Mouse (Mus musculus): ENCODE results near the gene Zfp106. TPM values are rescaled to one million over a fixed set of nuclear protein-coding genes. Genes with fewer than 3 reads are reported as not detected.

The Zfp106 gene
- polyA plus RNA-seq, 1 experiment from 2014 or later, result 54.0 TPM

GRCm38 (mm10) chr2:120481921-120482320 is 81.7 kb downstream of the Zfp106 start:
- no peak for ATAC-seq (ENCODE audit: insufficient read depth)
- no peak for DNase-seq
- TF ChIP-seq CTCF (IDR thresholded peaks at IDR 0.05; ENCODE audit: low read depth), result no peak
- Histone ChIP-seq H3K4me3 (ENCODE audit: low read depth, low read length) (no peak overlapping the region), H3K4me1 (ENCODE audit: insufficient read depth) (no peaks in the 10 kb centered on the region), H3K9ac (no peak overlapping the region), H3K27me3 (ENCODE audit: insufficient read depth, low read length) (no peaks in the 10 kb centered on the region), H3K36me3 (ENCODE audit: insufficient read depth) (no peaks in the 10 kb centered on the region), H3K4me2 (no peak overlapping the region), H3K9me3 (ENCODE audit: low read depth, low read length) (no peaks in the 10 kb centered on the region), H3K27ac (ENCODE audit: low read depth) (no peak overlapping the region)
- WGBS, result 66% methylated on average over 8 of the region's 8 CpGs

DNA sequence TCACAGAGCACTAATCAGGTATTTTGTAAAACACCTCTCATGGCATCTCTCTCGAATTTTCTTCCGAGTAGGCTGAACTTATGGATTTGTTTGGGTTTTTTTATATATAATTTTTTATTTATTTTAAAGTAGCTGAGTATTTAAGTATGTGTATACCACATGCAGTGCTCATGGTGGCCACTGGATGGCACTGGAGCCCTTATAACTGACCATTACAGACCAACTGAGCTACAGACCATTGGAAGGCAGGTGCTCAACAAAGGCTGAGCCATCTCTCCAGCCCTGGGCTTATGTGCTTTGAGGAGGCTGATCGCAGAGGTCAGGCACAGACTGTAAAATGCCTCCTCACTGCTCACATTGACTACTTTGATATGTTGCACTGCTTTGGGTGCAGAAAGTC is 85.0 kb downstream of the Zfp106 start:
- H3K27ac ChIP-seq (ENCODE audit: low read depth), result no peak overlapping the region
- DNase-seq, result peak; percentile 87
- 51% methylated on average over 3 of the region's 3 CpGs for WGBS
- H3K4me3 ChIP-seq (ENCODE audit: low read depth, low read length), result no peak overlapping the region
- H3K9ac ChIP-seq, result no peak overlapping the region
- H3K36me3 ChIP-seq (ENCODE audit: insufficient read depth), result no peaks in the 10 kb centered on the region
- ATAC-seq (ENCODE audit: insufficient read depth), result no peak; the same call in 1 of the 2 replicates
- no peak overlapping the region for H3K4me2 ChIP-seq
- no peaks in the 10 kb centered on the region for H3K27me3 ChIP-seq (ENCODE audit: insufficient read depth, low read length)
- no peaks in the 10 kb centered on the region for H3K4me1 ChIP-seq (ENCODE audit: insufficient read depth)
- TF ChIP-seq CTCF (IDR thresholded peaks at IDR 0.05; ENCODE audit: low read depth), result peak; percentile 77
- no peaks in the 10 kb centered on the region for H3K9me3 ChIP-seq (ENCODE audit: low read depth, low read length)

DNA sequence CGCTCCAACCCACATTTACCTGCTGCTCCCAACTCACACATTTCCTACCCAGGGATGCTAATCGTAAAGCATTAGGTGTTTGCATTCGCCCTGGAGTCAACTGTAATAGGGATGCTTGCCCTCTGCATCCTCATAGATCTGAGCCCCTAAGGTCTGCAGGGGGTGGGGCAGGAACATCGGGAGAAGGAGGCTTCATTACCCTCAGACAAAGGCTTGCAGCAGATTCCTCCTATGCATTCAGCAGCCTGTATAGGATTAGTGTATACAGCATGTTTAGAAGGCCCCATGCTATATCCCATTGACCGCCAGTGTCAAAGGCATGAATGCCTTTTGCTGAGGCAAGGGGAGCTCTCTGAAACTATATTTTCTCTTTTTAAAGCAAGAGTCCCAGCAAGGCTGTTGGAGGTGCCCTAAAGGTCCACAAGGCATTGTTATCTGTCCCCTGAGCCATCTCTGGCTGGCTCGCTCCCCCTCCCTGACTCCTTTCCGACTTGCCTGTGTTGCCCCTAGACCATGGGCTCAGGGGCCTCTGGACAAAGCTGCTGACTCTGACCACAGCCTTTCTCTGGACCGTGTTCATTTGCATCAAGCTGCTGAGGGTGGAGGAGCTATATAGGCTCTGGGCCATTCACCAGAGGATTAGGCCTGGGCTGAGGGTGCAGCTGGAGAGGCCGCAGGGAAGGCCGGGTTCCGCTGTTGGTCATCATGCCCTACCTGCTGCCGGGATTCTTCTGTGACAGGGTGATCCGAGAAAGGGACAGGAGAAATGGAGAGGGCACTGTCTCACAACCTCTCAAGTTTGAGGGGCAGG is 87.2 kb downstream of the Zfp106 start:
- ATAC-seq (ENCODE audit: insufficient read depth), result no peak
- no peak for TF ChIP-seq CTCF (IDR thresholded peaks at IDR 0.05; ENCODE audit: low read depth)
- H3K27me3 ChIP-seq (ENCODE audit: insufficient read depth, low read length), result no peaks in the 10 kb centered on the region
- no peak overlapping the region for H3K4me3 ChIP-seq (ENCODE audit: low read depth, low read length)
- no peak overlapping the region for H3K27ac ChIP-seq (ENCODE audit: low read depth)
- no peak overlapping the region for H3K4me2 ChIP-seq
- H3K9ac ChIP-seq, result no peak overlapping the region
- H3K9me3 ChIP-seq (ENCODE audit: low read depth, low read length), result no peaks in the 10 kb centered on the region
- no peaks in the 10 kb centered on the region for H3K36me3 ChIP-seq (ENCODE audit: insufficient read depth)
- no peak for DNase-seq
- WGBS, result 79% methylated on average over 13 of the region's 13 CpGs
- H3K4me1 ChIP-seq (ENCODE audit: insufficient read depth), result no peaks in the 10 kb centered on the region

DNA sequence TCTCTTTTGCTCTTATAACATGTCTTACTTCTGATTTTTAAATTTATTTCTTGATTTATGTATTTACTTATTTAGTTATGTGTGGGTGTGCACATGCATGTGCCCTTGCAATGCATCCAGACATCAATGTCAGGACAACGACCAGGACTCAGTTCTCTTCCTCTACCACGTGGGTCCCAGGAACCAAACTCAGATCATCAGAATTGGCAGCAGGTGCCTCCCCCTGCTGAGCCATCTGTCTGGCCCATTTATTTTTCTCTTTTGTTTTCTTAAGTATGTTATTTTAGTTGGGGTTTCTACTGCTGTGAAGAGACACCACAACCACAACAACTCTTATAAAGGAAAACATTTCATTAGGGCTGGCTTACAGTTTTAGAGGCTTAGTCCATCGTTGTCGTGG is 92.8 kb downstream of the Zfp106 start:
- H3K4me3 ChIP-seq (ENCODE audit: low read depth, low read length), result no peak overlapping the region
- no peaks in the 10 kb centered on the region for H3K9me3 ChIP-seq (ENCODE audit: low read depth, low read length)
- no peak for TF ChIP-seq CTCF (IDR thresholded peaks at IDR 0.05; ENCODE audit: low read depth)
- no peak overlapping the region for H3K4me2 ChIP-seq
- H3K27me3 ChIP-seq (ENCODE audit: insufficient read depth, low read length), result no peaks in the 10 kb centered on the region
- H3K4me1 ChIP-seq (ENCODE audit: insufficient read depth), result no peaks in the 10 kb centered on the region
- DNase-seq, result no peak
- no peak overlapping the region for H3K27ac ChIP-seq (ENCODE audit: low read depth)
- H3K36me3 ChIP-seq (ENCODE audit: insufficient read depth), result no peaks in the 10 kb centered on the region
- H3K9ac ChIP-seq, result no peak overlapping the region
- no peak for ATAC-seq (ENCODE audit: insufficient read depth)
- 73% methylated on average over 4 of the region's 4 CpGs for WGBS

GRCm38 (mm10) chr2:120469715-120470114 is 93.9 kb downstream of the Zfp106 start:
- ATAC-seq (ENCODE audit: insufficient read depth) (no peak), DNase-seq (no peak)
- no peaks in the 10 kb centered on the region for H3K9me3 ChIP-seq (ENCODE audit: low read depth, low read length)
- H3K36me3 ChIP-seq (ENCODE audit: insufficient read depth), result no peaks in the 10 kb centered on the region
- no peaks in the 10 kb centered on the region for H3K27me3 ChIP-seq (ENCODE audit: insufficient read depth, low read length)
- H3K9ac ChIP-seq, result no peak overlapping the region
- H3K4me3 ChIP-seq (ENCODE audit: low read depth, low read length), result no peak overlapping the region
- 88% methylated on average over 10 of the region's 10 CpGs for WGBS
- no peak overlapping the region for H3K27ac ChIP-seq (ENCODE audit: low read depth)
- TF ChIP-seq CTCF (IDR thresholded peaks at IDR 0.05; ENCODE audit: low read depth), result no peak
- H3K4me2 ChIP-seq, result no peak overlapping the region
- H3K4me1 ChIP-seq (ENCODE audit: insufficient read depth), result no peaks in the 10 kb centered on the region

DNA sequence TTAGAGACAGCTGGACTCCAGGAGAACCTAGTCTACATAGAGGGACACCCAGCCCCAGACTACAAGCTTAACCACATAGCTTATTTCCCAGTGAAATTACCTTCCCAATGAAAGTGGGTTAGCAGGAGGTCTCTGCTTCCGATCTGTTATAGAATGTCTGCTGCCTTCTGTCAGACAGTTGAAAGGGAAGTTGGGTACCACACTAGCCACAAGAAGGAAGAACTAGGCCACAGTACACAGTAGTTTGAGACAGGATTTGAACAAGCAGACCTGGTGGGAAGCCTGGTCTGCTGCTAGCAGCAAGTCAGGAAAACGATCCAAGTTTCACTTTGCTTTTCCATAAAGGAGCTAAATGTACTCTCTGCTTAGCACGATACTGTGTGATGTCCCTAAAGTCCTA is 94.4 kb downstream of the Zfp106 start:
- ATAC-seq (ENCODE audit: insufficient read depth), result no peak
- no peaks in the 10 kb centered on the region for H3K4me1 ChIP-seq (ENCODE audit: insufficient read depth)
- H3K4me2 ChIP-seq, result no peak overlapping the region
- H3K9ac ChIP-seq, result no peak overlapping the region
- H3K9me3 ChIP-seq (ENCODE audit: low read depth, low read length), result no peaks in the 10 kb centered on the region
- H3K27me3 ChIP-seq (ENCODE audit: insufficient read depth, low read length), result no peaks in the 10 kb centered on the region
- no peak overlapping the region for H3K27ac ChIP-seq (ENCODE audit: low read depth)
- H3K36me3 ChIP-seq (ENCODE audit: insufficient read depth), result no peaks in the 10 kb centered on the region
- no peak overlapping the region for H3K4me3 ChIP-seq (ENCODE audit: low read depth, low read length)
- no peak for DNase-seq
- WGBS, result 76% methylated on average over 3 of the region's 3 CpGs
- TF ChIP-seq CTCF (IDR thresholded peaks at IDR 0.05; ENCODE audit: low read depth), result no peak

- ATAC-seq (ENCODE audit: insufficient read depth) (no peak), DNase-seq (no peak)
- H3K9me3 ChIP-seq (ENCODE audit: low read depth, low read length), result no peaks in the 10 kb centered on the region
- no peak overlapping the region for H3K9ac ChIP-seq
- H3K4me1 ChIP-seq (ENCODE audit: insufficient read depth), result no peaks in the 10 kb centered on the region
- H3K4me3 ChIP-seq (ENCODE audit: low read depth, low read length), result no peak overlapping the region
- H3K27me3 ChIP-seq (ENCODE audit: insufficient read depth, low read length), result no peaks in the 10 kb centered on the region
- H3K4me2 ChIP-seq, result no peak overlapping the region
- H3K27ac ChIP-seq (ENCODE audit: low read depth), result no peak overlapping the region
- no peak for TF ChIP-seq CTCF (IDR thresholded peaks at IDR 0.05; ENCODE audit: low read depth)
- no peaks in the 10 kb centered on the region for H3K36me3 ChIP-seq (ENCODE audit: insufficient read depth)
Measured at GRCm38 (mm10) chr2:120468011-120468410, 95.6 kb downstream of the Zfp106 start.
